Mouse (Mus musculus): Measurements from ENCODE around the gene Clstn1. TPM values are rescaled to one million over a fixed set of nuclear protein-coding genes. Genes with fewer than 3 reads are reported as not detected.

Clstn1 gene
- polyA plus RNA-seq, 2 experiments: 51.2 to 58.2 TPM

DNA sequence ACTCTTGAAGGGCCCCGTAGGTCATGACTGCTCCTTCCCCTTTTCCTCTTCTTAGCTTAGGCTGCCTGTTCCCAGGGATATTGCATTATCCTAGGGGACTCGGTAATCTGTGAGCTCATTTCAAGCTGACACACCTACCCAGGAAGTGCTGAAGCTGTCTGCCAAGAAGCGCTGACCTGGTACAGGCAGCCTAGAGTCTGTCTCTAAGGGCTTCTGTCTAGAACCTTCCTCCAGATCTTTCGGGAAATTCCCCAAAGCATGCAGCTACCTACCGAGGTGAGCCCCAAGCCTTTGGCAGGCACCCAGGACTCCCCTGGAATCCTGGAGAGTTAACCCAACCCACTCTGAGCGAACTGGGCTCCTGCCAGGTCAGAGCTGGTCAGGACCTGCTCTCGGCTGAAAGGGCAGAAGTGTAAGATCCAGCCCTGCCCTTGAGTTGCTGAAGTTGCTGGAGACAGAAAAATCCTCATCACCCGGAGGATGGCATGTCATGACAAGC lies 14.6 kb upstream of the Clstn1 start:
- no peaks in the 10 kb centered on the region for H3K27me3 ChIP-seq (ENCODE audit: control insufficient read depth, insufficient read depth, low read length)
- H3K4me1 ChIP-seq (ENCODE audit: control insufficient read depth, insufficient read depth, low read length): peaks cover 18% of the 10 kb centered on the region
- H3K9me3 ChIP-seq (ENCODE audit: control insufficient read depth, low read length): no peaks in the 10 kb centered on the region
- 0 out of 2 replicates have a peak overlapping the region, but pooled peaks have one; percentile 7 for H3K4me2 ChIP-seq (replicated peaks; ENCODE audit: low read depth, low read length, severe bottlenecking)
- H3K36me3 ChIP-seq (ENCODE audit: control insufficient read depth, insufficient read depth, low read length): no peaks in the 10 kb centered on the region
- DNase-seq (ENCODE audit: low spot score) (peak; percentile 40), ATAC-seq (ENCODE audit: low FRiP score, low read depth) (peak; percentile 29; the same call in 1 of the 2 replicates)
- peak overlapping the region; percentile 38; the same call in 1 of the 2 replicates for H3K27ac ChIP-seq (replicated peaks; ENCODE audit: low read depth, low read length)
- no peak overlapping the region for H3K4me3 ChIP-seq (replicated peaks; ENCODE audit: low read length)
- WGBS: 33% methylated on average over 8 of the region's 8 CpGs
- H3K9ac ChIP-seq (ENCODE audit: low read depth, low read length, severe bottlenecking): no peak overlapping the region
- TF ChIP-seq POLR2A (IDR thresholded peaks at IDR 0.05; ENCODE audit: borderline replicate concordance, extremely low read depth, insufficient read depth, insufficient read length): no peak

DNA sequence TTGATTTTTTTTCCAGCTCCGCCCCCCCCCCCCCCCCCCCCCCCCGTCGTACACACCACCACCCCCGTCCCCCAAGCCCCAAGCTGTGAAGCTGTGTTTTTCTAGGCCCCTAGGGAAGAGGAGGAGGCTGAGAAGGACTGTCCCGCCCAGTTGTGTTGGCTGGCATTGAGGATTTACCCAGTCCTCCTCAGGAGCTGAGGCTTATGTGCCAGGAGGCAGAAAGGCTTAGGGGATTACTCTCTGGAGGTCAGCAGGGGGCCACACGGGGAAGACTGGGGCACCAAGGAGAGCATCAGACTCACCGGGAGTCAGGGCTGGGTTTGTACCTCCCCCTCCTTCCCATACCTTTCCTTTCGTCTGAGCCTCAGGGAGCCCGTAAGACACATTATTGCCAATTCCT lies 13.8 kb upstream of the Clstn1 start:
- peaks cover 22% of the 10 kb centered on the region for H3K4me1 ChIP-seq (ENCODE audit: control insufficient read depth, insufficient read depth, low read length)
- no peak for TF ChIP-seq POLR2A (IDR thresholded peaks at IDR 0.05; ENCODE audit: borderline replicate concordance, extremely low read depth, insufficient read depth, insufficient read length)
- 17% methylated on average over 5 of the region's 9 CpGs for WGBS

DNA sequence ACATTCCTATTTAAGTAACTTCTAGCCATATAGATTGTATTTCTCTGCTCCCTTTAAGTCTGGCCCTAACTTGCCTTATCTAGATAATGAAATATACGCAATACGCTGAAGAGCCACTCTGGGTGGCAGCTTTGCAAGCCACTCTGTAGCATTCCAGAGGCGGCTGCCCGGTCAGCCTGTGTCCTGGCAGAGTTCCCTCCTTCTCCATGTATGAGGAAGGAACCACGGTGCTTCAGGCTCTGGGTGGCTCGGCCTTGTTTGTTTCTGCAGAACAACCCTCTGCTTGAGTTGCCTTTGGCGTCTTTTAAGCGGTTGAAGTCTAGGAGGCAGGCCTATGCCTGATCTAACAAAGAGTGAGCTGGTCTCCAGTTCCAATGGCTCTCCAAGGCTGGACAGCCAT lies 13.4 kb upstream of the Clstn1 start:
- peaks cover 22% of the 10 kb centered on the region for H3K4me1 ChIP-seq (ENCODE audit: control insufficient read depth, insufficient read depth, low read length)
- DNase-seq (ENCODE audit: low spot score) (no peak), ATAC-seq (ENCODE audit: low FRiP score, low read depth) (no peak)
- no peak for TF ChIP-seq POLR2A (IDR thresholded peaks at IDR 0.05; ENCODE audit: borderline replicate concordance, extremely low read depth, insufficient read depth, insufficient read length)
- H3K9ac ChIP-seq (ENCODE audit: low read depth, low read length, severe bottlenecking): no peak overlapping the region
- H3K4me2 ChIP-seq (replicated peaks; ENCODE audit: low read depth, low read length, severe bottlenecking): no peak overlapping the region
- no peaks in the 10 kb centered on the region for H3K9me3 ChIP-seq (ENCODE audit: control insufficient read depth, low read length)
- 56% methylated on average over 8 of the region's 8 CpGs for WGBS
- H3K27me3 ChIP-seq (ENCODE audit: control insufficient read depth, insufficient read depth, low read length): no peaks in the 10 kb centered on the region
- H3K36me3 ChIP-seq (ENCODE audit: control insufficient read depth, insufficient read depth, low read length): no peaks in the 10 kb centered on the region
- H3K27ac ChIP-seq (replicated peaks; ENCODE audit: low read depth, low read length): no peak overlapping the region
- H3K4me3 ChIP-seq (replicated peaks; ENCODE audit: low read length): no peak overlapping the region

More for the DNA sequence above, 13.8 kb upstream of the Clstn1 start:
- no peak for ATAC-seq (ENCODE audit: low FRiP score, low read depth)
- no peak overlapping the region for H3K27ac ChIP-seq (replicated peaks; ENCODE audit: low read depth, low read length)
- H3K4me3 ChIP-seq (replicated peaks; ENCODE audit: low read length): no peak overlapping the region
- H3K9ac ChIP-seq (ENCODE audit: low read depth, low read length, severe bottlenecking): no peak overlapping the region
- no peaks in the 10 kb centered on the region for H3K9me3 ChIP-seq (ENCODE audit: control insufficient read depth, low read length)
- H3K27me3 ChIP-seq (ENCODE audit: control insufficient read depth, insufficient read depth, low read length): no peaks in the 10 kb centered on the region
- no peaks in the 10 kb centered on the region for H3K36me3 ChIP-seq (ENCODE audit: control insufficient read depth, insufficient read depth, low read length)
- no peak overlapping the region for H3K4me2 ChIP-seq (replicated peaks; ENCODE audit: low read depth, low read length, severe bottlenecking)
- DNase-seq (ENCODE audit: low spot score): no peak

DNA sequence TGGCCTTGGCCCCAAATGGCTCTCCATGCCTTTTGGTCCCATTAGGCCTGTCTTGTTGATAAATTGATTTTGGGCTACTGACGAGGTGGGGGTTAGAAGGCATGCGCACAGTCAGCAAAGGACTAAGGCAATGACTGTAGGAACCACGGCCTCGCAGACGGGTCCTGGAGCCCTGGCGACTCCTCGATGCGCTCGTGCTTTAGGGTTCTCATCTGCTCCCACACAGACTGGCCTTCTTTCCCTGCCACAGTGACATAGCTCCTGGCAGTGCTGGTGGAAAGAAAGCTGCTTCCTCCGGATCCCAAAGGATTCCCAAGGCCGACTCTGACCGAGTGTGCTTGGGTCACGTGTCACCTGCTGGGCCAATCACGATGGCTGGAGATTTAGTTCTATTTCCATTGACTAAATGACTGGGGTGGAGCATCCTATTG lies 11.9 kb upstream of the Clstn1 start:
- Histone ChIP-seq H3K36me3 (ENCODE audit: control insufficient read depth, insufficient read depth, low read length) (no peaks in the 10 kb centered on the region), H3K27me3 (ENCODE audit: control insufficient read depth, insufficient read depth, low read length) (no peaks in the 10 kb centered on the region), H3K4me2 (replicated peaks; ENCODE audit: low read depth, low read length, severe bottlenecking) (no peak overlapping the region), H3K4me3 (replicated peaks; ENCODE audit: low read length) (no peak overlapping the region), H3K4me1 (ENCODE audit: control insufficient read depth, insufficient read depth, low read length) (peaks cover 22% of the 10 kb centered on the region), H3K9me3 (ENCODE audit: control insufficient read depth, low read length) (no peaks in the 10 kb centered on the region), H3K9ac (ENCODE audit: low read depth, low read length, severe bottlenecking) (no peak overlapping the region), H3K27ac (replicated peaks; ENCODE audit: low read depth, low read length) (no peak overlapping the region)
- no peak for TF ChIP-seq POLR2A (IDR thresholded peaks at IDR 0.05; ENCODE audit: borderline replicate concordance, extremely low read depth, insufficient read depth, insufficient read length)
- DNase-seq (ENCODE audit: low spot score): no peak
- no peak for ATAC-seq (ENCODE audit: low FRiP score, low read depth)
- WGBS: 71% methylated on average over 14 of the region's 14 CpGs

DNA sequence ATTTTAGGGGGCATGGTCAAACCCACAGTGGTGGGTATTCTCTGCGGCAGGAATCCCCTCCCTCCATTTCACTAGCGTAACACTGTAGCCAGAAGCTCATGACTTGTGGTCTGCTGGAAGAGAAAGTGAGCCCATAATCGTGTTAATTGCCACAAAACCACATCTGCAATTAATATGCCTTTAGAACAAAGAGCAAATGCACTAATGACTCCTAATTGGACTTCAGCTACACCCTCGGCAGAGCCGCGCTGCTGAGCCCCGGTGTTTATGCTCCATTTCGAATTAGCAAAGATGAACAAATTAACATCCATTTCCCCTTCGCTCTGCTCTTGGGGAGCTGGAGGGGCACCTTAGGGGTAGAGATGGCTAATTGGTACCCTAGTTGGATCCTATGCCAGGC lies 10.2 kb upstream of the Clstn1 start:
- TF ChIP-seq POLR2A (IDR thresholded peaks at IDR 0.05; ENCODE audit: borderline replicate concordance, extremely low read depth, insufficient read depth, insufficient read length): no peak
- no peak overlapping the region for H3K27ac ChIP-seq (replicated peaks; ENCODE audit: low read depth, low read length)
- no peak overlapping the region for H3K4me2 ChIP-seq (replicated peaks; ENCODE audit: low read depth, low read length, severe bottlenecking)
- H3K4me1 ChIP-seq (ENCODE audit: control insufficient read depth, insufficient read depth, low read length): peaks cover 22% of the 10 kb centered on the region
- H3K27me3 ChIP-seq (ENCODE audit: control insufficient read depth, insufficient read depth, low read length): no peaks in the 10 kb centered on the region
- WGBS: 48% methylated on average over 9 of the region's 9 CpGs
- DNase-seq (ENCODE audit: low spot score): no peak
- H3K9ac ChIP-seq (ENCODE audit: low read depth, low read length, severe bottlenecking): no peak overlapping the region
- H3K36me3 ChIP-seq (ENCODE audit: control insufficient read depth, insufficient read depth, low read length): no peaks in the 10 kb centered on the region
- no peak overlapping the region for H3K4me3 ChIP-seq (replicated peaks; ENCODE audit: low read length)
- no peaks in the 10 kb centered on the region for H3K9me3 ChIP-seq (ENCODE audit: control insufficient read depth, low read length)
- ATAC-seq (ENCODE audit: low FRiP score, low read depth): no peak

All from limb, embryonic 14.5 days (tissue).